Mouse (Mus musculus) CH12.LX (cell line): ENCODE measurements around the gene Ermp1. TPM values are rescaled to one million over a fixed set of nuclear protein-coding genes. Genes with fewer than 3 reads are reported as not detected.

Experiments
- DNase-seq: peaks from one replicate; pipeline ENCODE4 v3.0.0-alpha.2; 2013; ENCODE audit errors: extremely low read depth
- H3K27ac ChIP-seq: 2 replicates; pipeline ENCODE4 v1.5.1; 2012; ENCODE audit warnings: low read depth, mild to moderate bottlenecking, control low read depth, moderate library complexity; ENCODE audit not compliant: insufficient read depth
- H3K27me3 ChIP-seq: replicated peaks from 2 replicates; pipeline ENCODE3; 2012; ENCODE audit warnings: inconsistent platforms
- H3K36me3 ChIP-seq, 2 experiments: replicated peaks in 1 of 2; 2 replicates each; pipeline versions ENCODE3 to v1.6.1; 2012; ENCODE audit warnings: inconsistent platforms in 1 of 2, low read length in 1 of 2, mild to moderate bottlenecking in 1 of 2, mixed read lengths in 1 of 2, moderate library complexity in 1 of 2; ENCODE audit not compliant: control insufficient read depth in 1 of 2, insufficient read depth in 1 of 2
- H3K4me1 ChIP-seq, 2 experiments: 2 replicates each; pipeline ENCODE4 v1.6.1; 2012; ENCODE audit warnings: inconsistent platforms in 1 of 2, moderate library complexity in 1 of 2; ENCODE audit not compliant: insufficient read depth in 2 of 2, control insufficient read depth in 1 of 2
- H3K4me2 ChIP-seq: 2 replicates; pipeline ENCODE4 v1.6.1; 2012; ENCODE audit warnings: low read depth, mild to moderate bottlenecking, control low read depth; ENCODE audit not compliant: poor library complexity, insufficient read depth, severe bottlenecking
- H3K4me3 ChIP-seq, 3 experiments: fragments of 150-350 bp in 1 of 3; sonication (generic) in 1 of 3; replicated peaks in 1 of 3; 2 replicates each; pipeline versions ENCODE3 to v1.5.1; 2011 to 2012; ENCODE audit warnings: low read depth in 2 of 3, low read length in 2 of 3, mild to moderate bottlenecking in 2 of 3, moderate library complexity in 2 of 3, control low read depth in 1 of 3, improper control_type of control experiment in 1 of 3, inconsistent platforms in 1 of 3, mixed read lengths in 1 of 3; ENCODE audit not compliant: poor library complexity in 1 of 3
- H3K79me2 ChIP-seq: replicated peaks from 2 replicates; pipeline ENCODE4 v1.6.1; 2012; ENCODE audit warnings: mild to moderate bottlenecking, moderate library complexity; ENCODE audit not compliant: control insufficient read depth, poor library complexity, insufficient read depth, severe bottlenecking; ENCODE audit errors: extremely low read depth
- H3K9ac ChIP-seq: 2 replicates; pipeline ENCODE4 v1.6.1; 2012; ENCODE audit warnings: low read depth, mild to moderate bottlenecking, control low read depth, moderate library complexity; ENCODE audit not compliant: insufficient read depth
- H3K9me3 ChIP-seq: replicated peaks from 2 replicates; pipeline ENCODE3; 2012; ENCODE audit warnings: low read length, inconsistent platforms, mixed read lengths
- BHLHE40 ChIP-seq: IDR thresholded peaks from 2 replicates; pipeline ENCODE4 v1.6.1; 2011; ENCODE audit warnings: mild to moderate bottlenecking, low read depth, low read length, improper control_type of control experiment
- E2F4 ChIP-seq: IDR thresholded peaks from 2 replicates; pipeline ENCODE4 v1.6.1; 2011; ENCODE audit warnings: low read depth, low read length, improper control_type of control experiment; ENCODE audit not compliant: insufficient replicate concordance
- ETS1 ChIP-seq: conservative IDR thresholded peaks from 2 replicates; pipeline ENCODE4 v1.6.1; 2012; ENCODE audit warnings: low read depth, mild to moderate bottlenecking, inconsistent platforms, low read length, improper control_type of control experiment, moderate library complexity
- JUND ChIP-seq: conservative IDR thresholded peaks from 2 replicates; pipeline ENCODE4 v1.6.1; 2011; ENCODE audit warnings: low read depth, low read length, improper control_type of control experiment
- KAT2A ChIP-seq: IDR thresholded peaks from 2 replicates; pipeline ENCODE4 v1.6.1; 2012; ENCODE audit warnings: low read length, improper control_type of control experiment, inconsistent platforms; ENCODE audit not compliant: insufficient replicate concordance
- MAFK ChIP-seq: IDR thresholded peaks from 2 replicates; pipeline ENCODE4 v1.6.1; 2011; ENCODE audit warnings: low read length, improper control_type of control experiment; ENCODE audit not compliant: insufficient replicate concordance
- MAX ChIP-seq: IDR thresholded peaks from 2 replicates; pipeline ENCODE4 v1.6.1; 2011; ENCODE audit warnings: low read length, improper control_type of control experiment
- MAZ ChIP-seq: IDR thresholded peaks from 2 replicates; pipeline ENCODE4 v1.6.1; 2012; ENCODE audit warnings: low read depth, mild to moderate bottlenecking, inconsistent platforms, low read length, improper control_type of control experiment, moderate library complexity
- MEF2A ChIP-seq: IDR thresholded peaks from 2 replicates; pipeline ENCODE4 v1.6.1; 2014; ENCODE audit warnings: low read depth, mild to moderate bottlenecking, inconsistent platforms, low read length, improper control_type of control experiment, borderline replicate concordance
- MXI1 ChIP-seq: IDR thresholded peaks from 2 replicates; pipeline ENCODE4 v1.6.1; 2011; ENCODE audit warnings: mild to moderate bottlenecking, low read depth, low read length, improper control_type of control experiment
- MYC ChIP-seq: IDR thresholded peaks from 2 replicates; pipeline ENCODE4 v1.6.1; 2011; ENCODE audit warnings: low read depth, mild to moderate bottlenecking, improper control_type of control experiment, low read length
- NELFE ChIP-seq: IDR thresholded peaks from 2 replicates; pipeline ENCODE4 v1.6.1; 2011; ENCODE audit warnings: low read depth, low read length, improper control_type of control experiment
- PAX5 ChIP-seq: IDR thresholded peaks from 2 replicates; pipeline ENCODE4 v1.6.1; 2012; ENCODE audit warnings: low read length, inconsistent platforms, mixed read lengths
- RAD21 ChIP-seq: IDR thresholded peaks from 2 replicates; pipeline ENCODE4 v1.6.1; 2011; ENCODE audit warnings: low read depth, mild to moderate bottlenecking, low read length, improper control_type of control experiment, moderate library complexity
- SMC3 ChIP-seq: IDR thresholded peaks from 2 replicates; pipeline ENCODE4 v1.6.1; 2011; ENCODE audit warnings: low read depth, low read length, improper control_type of control experiment
- TBP ChIP-seq: conservative IDR thresholded peaks from 2 replicates; pipeline ENCODE4 v1.6.1; 2011; ENCODE audit warnings: low read depth, low read length, improper control_type of control experiment
- ZC3H11A ChIP-seq: IDR thresholded peaks from 2 replicates; pipeline ENCODE4 v1.6.1; 2012; ENCODE audit warnings: low read depth, mild to moderate bottlenecking, inconsistent platforms, low read length, improper control_type of control experiment
- dilution Hi-C: fragments of 300-500 bp; cut with MboI; formaldehyde crosslinking; loops from 2 replicates; pipeline ENCODE4 v1.14.3; 2020; ENCODE audit warnings: low sequenced_read_pairs; ENCODE audit not compliant: extremely low pct_unique_long_range_greater_than_20kb, extremely low pct_ligation_motif_present
- in situ Hi-C: fragments of 300-500 bp; cut with MboI; formaldehyde crosslinking; loops from 3 replicates; pipeline ENCODE4 v1.14.3; 2019; ENCODE audit warnings: low sequenced_read_pairs, low pct_ligation_motif_present, low pct_unique_long_range_greater_than_20kb, mixed read lengths
- polyA plus RNA-seq: library from polyadenylated mRNA; unstranded; fragments of >175 nt; gene quantifications from 2 replicates; pipeline ENCODE4 v1.2.1, GENCODE M21; 2012; ENCODE audit warnings: low read depth; ENCODE audit not compliant: insufficient read length
- total RNA-seq, 2 experiments: library from RNA; depleted of rRNA; stranded (reverse); fragments of 300-350 nt in 1 of 2; fragments of >200 nt in 1 of 2; gene quantifications; 2 replicates each; pipeline ENCODE4 v1.2.3; 2012 to 2014

Ermp1 gene
- total and polyA plus RNA-seq, 3 experiments = 22.7 to 32.9 (median 27.6) TPM

- no peak for DNase-seq
- no peaks in the 10 kb centered on the region for H3K27me3 ChIP-seq
- H3K9me3 ChIP-seq = peaks cover 2% of the 10 kb centered on the region
- no peak overlapping the region for H3K9ac ChIP-seq
- no peak overlapping the region for H3K27ac ChIP-seq
- peaks cover 3 to 27% of the 10 kb centered on the region in 2 experiments for H3K4me1 ChIP-seq
- dilution Hi-C loops = no loop called here
- H3K79me2 ChIP-seq = no peaks in the 10 kb centered on the region
- no peak overlapping the region for H3K4me3 ChIP-seq
- in situ Hi-C loops = no loop called here
- peaks cover 0 to 1% of the 10 kb centered on the region in 2 experiments for H3K36me3 ChIP-seq
- no peak overlapping the region for H3K4me2 ChIP-seq
- TF ChIP-seq NELFE (no peak), MAX (no peak), MEF2A (no peak), PAX5 (no peak), TBP (no peak), ZC3H11A (no peak), MYC (no peak), MAFK (no peak), BHLHE40 (no peak), KAT2A (no peak), MAZ (no peak)
These were observed 32.3 kb upstream of the Ermp1 start for GRCm38 (mm10) chr19:29680182-29681152.

GRCm38 (mm10) chr19:29678181-29678778 lies 30.1 kb upstream of the Ermp1 start:
- no peak for DNase-seq
- H3K4me1 ChIP-seq = peaks cover 0 to 29% of the 10 kb centered on the region in 2 experiments; a peak in 3 of 4 replicates
- in situ Hi-C loops = loop anchor here (10.0 kb wide), 2 partner anchors 137 to 437 kb away; partner anchors contain the start of gene Ranbp6
- dilution Hi-C loops = no loop called here
- no peak overlapping the region for H3K4me3 ChIP-seq
- no peaks in the 10 kb centered on the region for H3K79me2 ChIP-seq
- no peak overlapping the region for H3K27ac ChIP-seq
- TF ChIP-seq SMC3 (no peak), MXI1 (no peak), RAD21 (no peak), JUND (no peak), E2F4 (no peak), ETS1 (no peak)
- H3K9ac ChIP-seq = no peak overlapping the region
- H3K27me3 ChIP-seq = no peaks in the 10 kb centered on the region
- H3K9me3 ChIP-seq = no peaks in the 10 kb centered on the region
- no peak overlapping the region for H3K4me2 ChIP-seq
- H3K36me3 ChIP-seq = peaks cover 0 to 1% of the 10 kb centered on the region in 2 experiments
